Mouse (Mus musculus): ENCODE measurements around the gene Erich3. TPM values are rescaled to one million over a fixed set of nuclear protein-coding genes. Genes with fewer than 3 reads are reported as not detected.
"Not testable (repeated sequence)": the region's sequence is repeated elsewhere in the genome, so short reads cannot be mapped to it uniquely, and the experiment has no call there.

The Erich3 gene
- not detected in 2 replicates for polyA plus RNA-seq (2012; ENCODE audit: insufficient read depth, insufficient read length, low replicate concordance, missing spikeins)

DNA sequence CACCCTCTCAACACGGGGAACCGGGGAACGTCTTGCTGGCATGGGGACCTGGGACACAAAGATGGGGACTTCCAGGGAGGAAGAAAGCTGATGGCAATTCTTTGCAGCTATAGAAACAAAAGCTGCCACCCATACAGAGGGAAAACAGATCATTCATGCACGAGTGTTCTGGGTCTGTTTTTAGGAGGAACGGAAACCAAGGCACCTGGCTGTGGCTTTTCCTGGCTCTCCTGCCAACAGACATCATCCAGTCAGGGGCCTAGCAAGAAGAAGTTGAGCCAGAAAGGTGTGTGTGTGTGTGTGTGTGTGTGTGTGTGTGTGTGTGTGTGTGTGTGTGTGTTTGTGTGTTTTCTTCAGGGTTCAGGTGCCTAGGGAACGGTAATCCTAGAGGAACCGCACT lies at the start of gene Erich3:
Gene Erich3 (plus strand): TSS at position 315 of the 400 bp plus-strand sequence.
- 20% methylated on average over 7 of the region's 7 CpGs for WGBS
- Histone ChIP-seq H3K4me1 (ENCODE audit: control insufficient read depth, insufficient read depth, low read length) (peaks cover 11% of the 10 kb centered on the region), H3K4me3 (ENCODE audit: insufficient read depth, low read depth, low read length) (peak within 1 kb of the TSS; percentile 52), H3K27ac (ENCODE audit: insufficient read depth, low read depth, low read length) (peak within 1 kb of the TSS; percentile 49)
- TF ChIP-seq POLR2A (IDR thresholded peaks at IDR 0.05; ENCODE audit: insufficient read depth, low read depth, low read length), result no peak
- no peak for TF ChIP-seq CTCF (IDR thresholded peaks at IDR 0.05; ENCODE audit: insufficient read depth, low read depth, low read length)

DNA sequence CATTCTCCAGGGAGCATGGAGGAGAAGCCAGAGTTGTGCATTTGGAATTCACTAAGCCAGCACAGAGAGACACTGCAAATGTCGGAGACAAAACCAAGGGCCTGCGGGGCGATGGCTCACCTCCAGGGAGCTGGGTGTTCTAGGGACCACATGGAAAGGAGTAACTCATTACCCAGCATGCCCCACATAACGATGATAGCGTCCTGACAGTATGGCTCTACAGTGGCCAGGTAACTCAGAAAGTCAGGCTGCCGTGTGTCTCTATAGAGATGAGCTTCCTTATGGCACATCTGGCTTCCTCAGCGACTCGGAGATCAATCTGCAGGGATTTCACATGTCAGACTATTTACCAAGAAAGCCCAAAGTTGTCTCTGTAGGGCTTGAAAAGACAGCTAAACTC lies 48.9 kb upstream of the Erich3 start:
- H3K27ac ChIP-seq (ENCODE audit: insufficient read depth, low read depth, low read length), result no peak overlapping the region
- no peaks in the 10 kb centered on the region for H3K4me1 ChIP-seq (ENCODE audit: control insufficient read depth, insufficient read depth, low read length)
- no peak overlapping the region for H3K4me3 ChIP-seq (ENCODE audit: insufficient read depth, low read depth, low read length)
- no peak for TF ChIP-seq CTCF (IDR thresholded peaks at IDR 0.05; ENCODE audit: insufficient read depth, low read depth, low read length)
- TF ChIP-seq POLR2A (IDR thresholded peaks at IDR 0.05; ENCODE audit: insufficient read depth, low read depth, low read length), result no peak
- WGBS, result 97% methylated on average over 8 of the region's 8 CpGs

DNA sequence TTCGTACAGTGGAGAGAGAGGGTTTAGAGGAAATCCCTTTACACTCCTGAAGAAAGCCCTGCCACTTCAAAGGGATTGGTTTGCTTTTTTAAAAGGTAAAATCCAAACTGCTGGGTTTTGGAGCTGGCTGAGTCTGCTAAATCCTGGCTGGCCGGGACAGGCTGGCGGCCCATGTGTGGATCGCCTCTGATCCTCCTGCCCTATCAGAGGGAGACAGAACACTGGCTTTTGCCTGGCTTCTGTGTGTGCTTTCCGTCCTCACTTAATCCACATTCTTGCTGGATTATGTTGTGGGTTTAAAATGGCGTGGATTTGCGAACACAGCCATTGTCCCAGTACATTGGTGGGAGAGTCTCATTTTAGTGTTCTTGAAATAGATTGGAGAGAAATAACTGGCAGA lies 48.4 kb upstream of the Erich3 start:
- WGBS, result 89% methylated on average over 7 of the region's 7 CpGs
- TF ChIP-seq CTCF (IDR thresholded peaks at IDR 0.05; ENCODE audit: insufficient read depth, low read depth, low read length), result no peak
- H3K27ac ChIP-seq (ENCODE audit: insufficient read depth, low read depth, low read length), result no peak overlapping the region

GRCm38 (mm10) chr3:154616106-154616505 lies 47.6 kb upstream of the Erich3 start:
- Histone ChIP-seq H3K4me1 (ENCODE audit: control insufficient read depth, insufficient read depth, low read length) (no peaks in the 10 kb centered on the region), H3K4me3 (ENCODE audit: insufficient read depth, low read depth, low read length) (no peak overlapping the region), H3K27ac (ENCODE audit: insufficient read depth, low read depth, low read length) (no peak overlapping the region)
- TF ChIP-seq CTCF (IDR thresholded peaks at IDR 0.05; ENCODE audit: insufficient read depth, low read depth, low read length), result no peak
- no peak for TF ChIP-seq POLR2A (IDR thresholded peaks at IDR 0.05; ENCODE audit: insufficient read depth, low read depth, low read length)
- WGBS, result 96% methylated on average over 4 of the region's 4 CpGs

More for the DNA sequence above, 48.4 kb upstream of the Erich3 start:
- H3K4me3 ChIP-seq (ENCODE audit: insufficient read depth, low read depth, low read length), result no peak overlapping the region
- no peaks in the 10 kb centered on the region for H3K4me1 ChIP-seq (ENCODE audit: control insufficient read depth, insufficient read depth, low read length)

- no peak for TF ChIP-seq POLR2A (IDR thresholded peaks at IDR 0.05; ENCODE audit: insufficient read depth, low read depth, low read length)
- TF ChIP-seq CTCF (IDR thresholded peaks at IDR 0.05; ENCODE audit: insufficient read depth, low read depth, low read length), result no peak
- Histone ChIP-seq H3K4me3 (ENCODE audit: insufficient read depth, low read depth, low read length) (no peak overlapping the region), H3K27ac (ENCODE audit: insufficient read depth, low read depth, low read length) (no peak overlapping the region), H3K4me1 (ENCODE audit: control insufficient read depth, insufficient read depth, low read length) (no peaks in the 10 kb centered on the region)
Observed at GRCm38 (mm10) chr3:154628284-154628683, 35.4 kb upstream of the Erich3 start.

- H3K27ac ChIP-seq (ENCODE audit: insufficient read depth, low read depth, low read length); H3K4me1 ChIP-seq (ENCODE audit: control insufficient read depth, insufficient read depth, low read length); H3K4me3 ChIP-seq (ENCODE audit: insufficient read depth, low read depth, low read length): not testable (repeated sequence)
- 91% methylated on average over 2 of the region's 2 CpGs for WGBS
Observed at GRCm38 (mm10) chr3:154631281-154631680, 32.4 kb upstream of the Erich3 start.

- no peaks in the 10 kb centered on the region for H3K4me1 ChIP-seq (ENCODE audit: control insufficient read depth, insufficient read depth, low read length)
- H3K27ac ChIP-seq (ENCODE audit: insufficient read depth, low read depth, low read length), result no peak overlapping the region
- no peak for TF ChIP-seq POLR2A (IDR thresholded peaks at IDR 0.05; ENCODE audit: insufficient read depth, low read depth, low read length)
- TF ChIP-seq CTCF (IDR thresholded peaks at IDR 0.05; ENCODE audit: insufficient read depth, low read depth, low read length), result no peak
- 80% methylated on average over 5 of the region's 5 CpGs for WGBS
- no peak overlapping the region for H3K4me3 ChIP-seq (ENCODE audit: insufficient read depth, low read depth, low read length)
Observed at GRCm38 (mm10) chr3:154633091-154633490, 30.6 kb upstream of the Erich3 start.

GRCm38 (mm10) chr3:154646638-154647442 lies 16.8 kb upstream of the Erich3 start:
- 24% methylated on average over 29 of the region's 29 CpGs for WGBS
- TF ChIP-seq CTCF (IDR thresholded peaks at IDR 0.05; ENCODE audit: insufficient read depth, low read depth, low read length), result no peak
- no peak for TF ChIP-seq POLR2A (IDR thresholded peaks at IDR 0.05; ENCODE audit: insufficient read depth, low read depth, low read length)
- H3K4me3 ChIP-seq (ENCODE audit: insufficient read depth, low read depth, low read length), result peak overlapping the region; percentile 52
- H3K27ac ChIP-seq (ENCODE audit: insufficient read depth, low read depth, low read length), result 0 out of 2 replicates have a peak overlapping the region, but pooled peaks have one; percentile 1
- peaks cover 7% of the 10 kb centered on the region for H3K4me1 ChIP-seq (ENCODE audit: control insufficient read depth, insufficient read depth, low read length)

- peaks cover 7% of the 10 kb centered on the region for H3K4me1 ChIP-seq (ENCODE audit: control insufficient read depth, insufficient read depth, low read length)
- WGBS, result 30% methylated on average over 7 of the region's 7 CpGs
- peak overlapping the region; percentile 52 for H3K4me3 ChIP-seq (ENCODE audit: insufficient read depth, low read depth, low read length)
- H3K27ac ChIP-seq (ENCODE audit: insufficient read depth, low read depth, low read length), result 0 out of 2 replicates have a peak overlapping the region, but pooled peaks have one; percentile 1
- TF ChIP-seq CTCF (IDR thresholded peaks at IDR 0.05; ENCODE audit: insufficient read depth, low read depth, low read length) (no peak), POLR2A (IDR thresholded peaks at IDR 0.05; ENCODE audit: insufficient read depth, low read depth, low read length) (no peak)
Observed at GRCm38 (mm10) chr3:154647443-154647780, 16.2 kb upstream of the Erich3 start.
